Comparison of ENCODE assay signal across 26 mouse cellular contexts in the genomic region with DNA sequence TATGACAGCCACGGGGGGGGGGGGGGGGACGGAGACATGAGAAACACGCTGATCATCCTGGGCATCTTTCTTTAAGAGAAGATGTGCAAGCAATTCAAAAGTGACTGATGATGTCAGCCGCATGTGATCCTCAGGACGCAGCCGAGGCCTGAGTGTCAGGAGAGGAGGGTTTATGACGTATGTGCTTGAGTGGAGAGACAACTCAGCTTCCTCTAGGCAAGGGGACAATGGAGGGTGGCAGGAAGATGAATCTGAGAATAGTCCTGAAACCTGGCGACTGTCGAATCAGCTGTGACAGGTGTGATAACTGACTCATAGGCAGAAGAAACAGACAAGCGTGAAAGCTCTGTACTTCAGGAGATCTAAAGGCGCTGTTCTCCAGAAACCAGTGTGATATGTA. TPM values are rescaled to one million over a fixed set of nuclear protein-coding genes. Genes with fewer than 3 reads are reported as not detected.
A peak's percentile ranks its signal among the peaks of the same experiment; 100 is the strongest.
DNase-seq lines count a peak whose midpoint lies in the region; ATAC-seq and TF ChIP-seq lines count a peak whose summit lies in the region.
"Had no signal": no experiment of that assay in that cellular context is flagged by ENCODE, and none has a peak within 500 bp of the region (broad histone marks: within the 10 kb centered on the region; RNA-seq: fewer than 3 reads in every experiment).

No protein-coding gene starts in this region.

- peak; percentile 17 for DNase-seq in CD4-positive, CD25-positive, alpha-beta regulatory T cell, adult 2 months (ENCODE audit: low read depth, low spot score)
- DNase-seq in CH12.LX (ENCODE audit: extremely low read depth) = peak; percentile 31
- peak; percentile 64 for DNase-seq in induced T-regulatory cell, adult 2 months (ENCODE audit: low read depth)
- DNase-seq in layer of hippocampus, adult 2 months (ENCODE audit: low spot score in 2 of 2) = no peak
- no peak for DNase-seq in lung, postnatal 0 days (ENCODE audit: low spot score)
- DNase-seq: adrenal gland, postnatal 10 days; adrenal gland, postnatal 36 days; cerebellum, adult 11 months; cerebellum, adult 2 months; cerebellum, adult 9-11 months; cerebellum, postnatal 36 days; forebrain, postnatal 0 days; gastrocnemius, postnatal 10 days; gastrocnemius, postnatal 36 days; heart, adult 2 months; heart, postnatal 14 days; heart, postnatal 4 days; kidney, adult 11 months had no signal

- no peak overlapping the region for H3K27ac ChIP-seq in CH12.LX (ENCODE audit: insufficient read depth, low read depth)
- no peak overlapping the region for H3K27ac ChIP-seq in layer of hippocampus, adult 2 months
- no peak overlapping the region for H3K27ac ChIP-seq in forebrain, embryonic 12.5 days
- H3K27ac ChIP-seq in lung, postnatal 0 days (ENCODE audit: low read length) = no peak overlapping the region
- H3K27ac ChIP-seq: forebrain, embryonic 10.5 days; heart, adult 2 months; heart, embryonic 10.5 days; heart, embryonic 13.5 days; hindbrain, embryonic 14.5 days; hindbrain, postnatal 0 days; intestine, embryonic 15.5 days had no signal

- H3K4me2 ChIP-seq in CH12.LX (ENCODE audit: insufficient read depth, low read depth, poor library complexity, severe bottlenecking) = peak overlapping the region; percentile 33
- H3K4me2 ChIP-seq in forebrain, embryonic 12.5 days = no peak overlapping the region
- H3K4me2 ChIP-seq in lung, postnatal 0 days (replicated peaks; ENCODE audit: low read depth, low read length) = no peak overlapping the region
- H3K4me2 ChIP-seq: heart, embryonic 13.5 days; hindbrain, embryonic 14.5 days; intestine, embryonic 15.5 days had no signal

- H3K4me1 ChIP-seq in CH12.LX (ENCODE audit: control insufficient read depth in 1 of 2, insufficient read depth in 2 of 2) = peaks cover 3 to 8% of the 10 kb centered on the region in 2 experiments; a peak in 1 of 4 replicates
- H3K4me1 ChIP-seq in forebrain, embryonic 12.5 days = no peaks in the 10 kb centered on the region
- H3K4me1 ChIP-seq in lung, postnatal 0 days (ENCODE audit: insufficient read depth, low read depth, low read length) = no peaks in the 10 kb centered on the region
- H3K4me1 ChIP-seq: forebrain, embryonic 10.5 days; heart, embryonic 10.5 days; heart, embryonic 13.5 days had no signal

- H3K9ac ChIP-seq in CH12.LX (ENCODE audit: insufficient read depth, low read depth) = no peak overlapping the region
- H3K9ac ChIP-seq in forebrain, embryonic 12.5 days = no peak overlapping the region
- no peak overlapping the region for H3K9ac ChIP-seq in lung, postnatal 0 days (replicated peaks; ENCODE audit: low read depth)
- H3K9ac ChIP-seq: forebrain, postnatal 0 days; heart, embryonic 13.5 days; hindbrain, embryonic 14.5 days; intestine, embryonic 15.5 days had no signal

- no peak for ATAC-seq in forebrain, embryonic 12.5 days (ENCODE audit: low FRiP score)
- ATAC-seq in lung, postnatal 0 days = no peak
- ATAC-seq: forebrain, embryonic 14.5 days; forebrain, postnatal 0 days; hindbrain, postnatal 0 days; intestine, embryonic 15.5 days had no signal

- H3K9me3 ChIP-seq in CH12.LX (replicated peaks; ENCODE audit: low read length) = no peaks in the 10 kb centered on the region
- H3K9me3 ChIP-seq in forebrain, embryonic 12.5 days = no peaks in the 10 kb centered on the region
- no peaks in the 10 kb centered on the region for H3K9me3 ChIP-seq in lung, postnatal 0 days (ENCODE audit: low read length)
- H3K9me3 ChIP-seq: forebrain, embryonic 10.5 days; heart, embryonic 10.5 days; heart, embryonic 13.5 days; intestine, embryonic 15.5 days had no signal

- in situ Hi-C loops in CH12.LX (cut with MboI; ENCODE audit: low pct_ligation_motif_present, low pct_unique_long_range_greater_than_20kb, low sequenced_read_pairs) = no loop called here

- no peak for TF ChIP-seq CTCF in CH12.LX (conservative IDR thresholded peaks at IDR 0.05 in 1 of 2, IDR thresholded peaks at IDR 0.05 in 1 of 2; ENCODE audit: low read depth in 2 of 2, low read length in 2 of 2)
- TF ChIP-seq CTCF in layer of hippocampus, adult 2 months (conservative IDR thresholded peaks at IDR 0.05) = no peak
- no peak for TF ChIP-seq CTCF in lung, postnatal 0 days (IDR thresholded peaks at IDR 0.05)

- WGBS in forebrain, embryonic 12.5 days = 88% methylated on average over 11 of the region's 11 CpGs
- 67% methylated on average over 11 of the region's 11 CpGs for WGBS in lung, postnatal 0 days

- no peak for TF ChIP-seq POLR2A in CH12.LX (IDR thresholded peaks at IDR 0.05; ENCODE audit: low read depth, low read length)

- no peaks in the 10 kb centered on the region for H3K79me2 ChIP-seq in CH12.LX (replicated peaks; ENCODE audit: control insufficient read depth, extremely low read depth, insufficient read depth, poor library complexity, severe bottlenecking)

- no peaks in the 10 kb centered on the region for H3K27me3 ChIP-seq in CH12.LX (replicated peaks)
- no peaks in the 10 kb centered on the region for H3K27me3 ChIP-seq in forebrain, embryonic 12.5 days
- H3K27me3 ChIP-seq in lung, postnatal 0 days (replicated peaks; ENCODE audit: insufficient read depth, low read length) = no peaks in the 10 kb centered on the region
- H3K27me3 ChIP-seq: heart, embryonic 13.5 days; intestine, embryonic 15.5 days had no signal

- TF ChIP-seq EP300 in CH12.LX (IDR thresholded peaks at IDR 0.05; ENCODE audit: low read length) = peak; percentile 36; the same call in 1 of the 2 replicates
- no peak for TF ChIP-seq EP300 in lung, postnatal 0 days (IDR thresholded peaks at IDR 0.05)

- H3K36me3 ChIP-seq in CH12.LX (replicated peaks in 1 of 2; ENCODE audit: control insufficient read depth in 1 of 2, insufficient read depth in 1 of 2, low read length in 1 of 2) = no peaks in the 10 kb centered on the region
- H3K36me3 ChIP-seq in forebrain, embryonic 12.5 days (replicated peaks) = no peaks in the 10 kb centered on the region
- H3K36me3 ChIP-seq in lung, postnatal 0 days (ENCODE audit: insufficient read depth, low read length) = no peaks in the 10 kb centered on the region
- H3K36me3 ChIP-seq: forebrain, embryonic 10.5 days; heart, embryonic 10.5 days; intestine, embryonic 15.5 days had no signal

- no peak for TF ChIP-seq RAD21 in CH12.LX (IDR thresholded peaks at IDR 0.05; ENCODE audit: low read depth, low read length)

- no peak overlapping the region for H3K4me3 ChIP-seq in CH12.LX (replicated peaks in 1 of 3; ENCODE audit: low read depth in 2 of 3, low read length in 2 of 3, poor library complexity in 1 of 3)
- H3K4me3 ChIP-seq in layer of hippocampus, adult 2 months = no peak overlapping the region
- H3K4me3 ChIP-seq in forebrain, embryonic 12.5 days (replicated peaks) = no peak overlapping the region
- H3K4me3 ChIP-seq in lung, postnatal 0 days (ENCODE audit: low read depth, low read length) = no peak overlapping the region
- H3K4me3 ChIP-seq: forebrain, embryonic 10.5 days; heart, adult 2 months; heart, embryonic 10.5 days; heart, embryonic 13.5 days; intestine, embryonic 15.5 days had no signal

- dilution Hi-C loops in CH12.LX (cut with MboI; ENCODE audit: extremely low pct_ligation_motif_present, extremely low pct_unique_long_range_greater_than_20kb, low sequenced_read_pairs) = no loop called here

TF ChIP-seq in CH12.LX, 34 proteins besides CTCF, POLR2A, EP300 and RAD21:
- TF ChIP-seq MEF2A (IDR thresholded peaks at IDR 0.05; ENCODE audit: borderline replicate concordance, low read depth, low read length) (peak; percentile 22; the same call in 1 of the 2 replicates), ETS1 (conservative IDR thresholded peaks at IDR 0.05; ENCODE audit: low read depth, low read length) (peak; percentile 47), BHLHE40 (IDR thresholded peaks at IDR 0.05; ENCODE audit: low read depth, low read length) (peak; percentile 73), ZNF384 (IDR thresholded peaks at IDR 0.05; ENCODE audit: low read depth, low read length) (no peak), ZC3H11A (IDR thresholded peaks at IDR 0.05; ENCODE audit: low read depth, low read length) (no peak), IRF4 (IDR thresholded peaks at IDR 0.05; ENCODE audit: low read depth, low read length) (peak; percentile 31; the same call in 1 of the 2 replicates)

RNA-seq across cellular contexts. Expression of a gene that starts 53.2 kb away (rescaled TPM):
- 0.04 TPM in 1 of 2 replicates, not detected in the other for total RNA-seq in CH12.LX (2012; rRNA removed)
- not detected in 2 replicates for total RNA-seq in CH12.LX (2014; rRNA removed)
- not detected in 2 replicates for polyA plus RNA-seq in CH12.LX (2012; ENCODE audit: insufficient read length, low read depth)
- total RNA-seq in layer of hippocampus, adult 2 months (2021) = under 1 TPM in 1 of 2 experiments, not detected in 1; 0.31 TPM
- polyA plus RNA-seq in forebrain, embryonic 12.5 days (2016; fragmentation: Nextera tagmentation; extraction: Ambion mirVana) = 1.3 and 1.4 TPM in 2 replicates
- 15.2 and 18.8 TPM in 2 replicates for polyA plus RNA-seq in lung, postnatal 0 days (2015; fragmentation: Nextera tagmentation; extraction: Ambion mirVana)

Comparison
In these comparisons a context has a peak if more than half of its experiments do, and no peak if none do; other contexts are left out.
1. DNase-seq: peak in CD4-positive, CD25-positive, alpha-beta regulatory T cell, adult 2 months (single experiment), CH12.LX (single experiment) and induced T-regulatory cell, adult 2 months (single experiment); none in layer of hippocampus, adult 2 months (0 of 2) and lung, postnatal 0 days (single experiment).